Comparison of ENCODE assay signal across 9 mouse cellular contexts in genomic region chr2:70620225-70620624, GRCm38 (mm10). TPM values are rescaled to one million over a fixed set of nuclear protein-coding genes. Genes with fewer than 3 reads are reported as not detected.
A peak's percentile ranks its signal among the peaks of the same experiment; 100 is the strongest.
DNase-seq lines count a peak whose midpoint lies in the region; ATAC-seq and TF ChIP-seq lines count a peak whose summit lies in the region.
"Had no signal": no experiment of that assay in that cellular context is flagged by ENCODE, and none has a peak within 500 bp of the region (broad histone marks: within the 10 kb centered on the region; RNA-seq: fewer than 3 reads in every experiment).

No protein-coding gene starts in this region.

- no peaks in the 10 kb centered on the region for H3K36me3 ChIP-seq in forebrain, embryonic 10.5 days (replicated peaks)
- H3K36me3 ChIP-seq in forebrain, embryonic 12.5 days (replicated peaks): no peaks in the 10 kb centered on the region
- H3K36me3 ChIP-seq: limb, embryonic 13.5 days had no signal

- DNase-seq in forebrain, embryonic 10.5 days (ENCODE audit: extremely low spot score, low spot score): peak; percentile 65
- DNase-seq in A20 (ENCODE audit: low read depth, low spot score): peak; percentile 82
- peak; percentile 22 to 38 for DNase-seq in frontal cortex, postnatal 25 days (ENCODE audit: low spot score in 2 of 2)
- peak; percentile 71 for DNase-seq in left cerebral cortex, postnatal 4 days
- peak; percentile 53 to 56 for DNase-seq in right cerebral cortex, adult 2 months (ENCODE audit: low spot score in 2 of 2)

- no peaks in the 10 kb centered on the region for H3K27me3 ChIP-seq in forebrain, embryonic 10.5 days (ENCODE audit: poor library complexity, severe bottlenecking)
- H3K27me3 ChIP-seq in forebrain, embryonic 12.5 days: no peaks in the 10 kb centered on the region

- no peak overlapping the region for H3K4me2 ChIP-seq in forebrain, embryonic 12.5 days
- H3K4me2 ChIP-seq: limb, embryonic 13.5 days had no signal

- H3K27ac ChIP-seq in forebrain, embryonic 10.5 days: no peak overlapping the region
- no peak overlapping the region for H3K27ac ChIP-seq in forebrain, embryonic 12.5 days
- no peak overlapping the region for H3K27ac ChIP-seq in bone marrow, adult 2 months (ENCODE audit: control insufficient read depth, insufficient read depth, low read depth, low read length, poor library complexity)

- H3K9me3 ChIP-seq in forebrain, embryonic 10.5 days: no peaks in the 10 kb centered on the region
- no peaks in the 10 kb centered on the region for H3K9me3 ChIP-seq in forebrain, embryonic 12.5 days
- H3K9me3 ChIP-seq: limb, embryonic 13.5 days had no signal

- no peak overlapping the region for H3K9ac ChIP-seq in forebrain, embryonic 12.5 days
- H3K9ac ChIP-seq: limb, embryonic 13.5 days had no signal

- peak; percentile 65 for TF ChIP-seq CTCF in bone marrow, adult 2 months (IDR thresholded peaks at IDR 0.05; ENCODE audit: control insufficient read depth, insufficient read depth, low read length)

- intact Hi-C loops in left cerebral cortex, postnatal 4 days (cut with DNase I): no loop called here

- no peak for TF ChIP-seq POLR2A in bone marrow, adult 2 months (IDR thresholded peaks at IDR 0.05; ENCODE audit: borderline replicate concordance, control insufficient read depth, low read depth, low read length)

- no peak for ATAC-seq in forebrain, embryonic 12.5 days (ENCODE audit: low FRiP score)
- no peak for ATAC-seq in erythroid progenitor cell, adult 5-6 weeks (replicated peaks; ENCODE audit: low FRiP score, poor library complexity, severe bottlenecking)

- WGBS in forebrain, embryonic 10.5 days: 14% methylated on average over 6 of the region's 6 CpGs
- WGBS in forebrain, embryonic 12.5 days: 8% methylated on average over 6 of the region's 6 CpGs
- WGBS in bone marrow, adult 2 months: 30% methylated on average over 6 of the region's 6 CpGs

- peaks cover 6% of the 10 kb centered on the region for H3K4me1 ChIP-seq in forebrain, embryonic 10.5 days
- H3K4me1 ChIP-seq in forebrain, embryonic 12.5 days: no peaks in the 10 kb centered on the region
- peaks cover 3% of the 10 kb centered on the region; the same call in 1 of the 2 replicates for H3K4me1 ChIP-seq in bone marrow, adult 2 months (ENCODE audit: control insufficient read depth, insufficient read depth, low read length)

- no peak overlapping the region for H3K4me3 ChIP-seq in forebrain, embryonic 10.5 days
- no peak overlapping the region for H3K4me3 ChIP-seq in forebrain, embryonic 12.5 days (replicated peaks)
- no peak overlapping the region for H3K4me3 ChIP-seq in bone marrow, adult 2 months (replicated peaks; ENCODE audit: control insufficient read depth, low read depth, low read length)
- H3K4me3 ChIP-seq: limb, embryonic 13.5 days had no signal

RNA-seq across cellular contexts. Expression of gene Gorasp2, which starts 41.2 kb away (rescaled TPM):
- polyA plus RNA-seq in forebrain, embryonic 10.5 days (2016; fragmentation: Nextera tagmentation; extraction: Ambion mirVana): 152 and 156 TPM in 2 replicates
- polyA plus RNA-seq in forebrain, embryonic 12.5 days (2016; fragmentation: Nextera tagmentation; extraction: Ambion mirVana): 127 and 136 TPM in 2 replicates
- 30.1 and 42.1 TPM in 2 replicates for polyA plus RNA-seq in bone marrow, adult 2 months (2011; ENCODE audit: insufficient read depth, insufficient read length, low replicate concordance, missing spikeins)
- total RNA-seq in left cerebral cortex, postnatal 4 days (2021): 10 to 100 TPM; 97.4 to 98.8 TPM
- 31.4 and 35.3 TPM in 2 replicates for total RNA-seq in erythroid progenitor cell, adult 5-6 weeks (2015; ENCODE audit: low replicate concordance)
- total RNA-seq in erythroid progenitor cell, adult 5-6 weeks (2017; ENCODE audit: low replicate concordance): 7.7 and 9.6 TPM in 2 replicates

RNA-seq across cellular contexts. Expression of gene Gm26558, which starts 41.7 kb away (rescaled TPM):
- 3.1 and 3.2 TPM in 2 replicates for polyA plus RNA-seq in forebrain, embryonic 10.5 days (2016; fragmentation: Nextera tagmentation; extraction: Ambion mirVana)
- polyA plus RNA-seq in forebrain, embryonic 12.5 days (2016; fragmentation: Nextera tagmentation; extraction: Ambion mirVana): 3.9 and 4.4 TPM in 2 replicates
- polyA plus RNA-seq in bone marrow, adult 2 months (2011; ENCODE audit: insufficient read depth, insufficient read length, low replicate concordance, missing spikeins): not detected in 2 replicates
- 1 to 10 TPM; 1.4 to 1.7 TPM for total RNA-seq in left cerebral cortex, postnatal 4 days (2021)
- total RNA-seq in erythroid progenitor cell, adult 5-6 weeks (2015; ENCODE audit: low replicate concordance): not detected in 2 replicates
- not detected in 2 replicates for total RNA-seq in erythroid progenitor cell, adult 5-6 weeks (2017; ENCODE audit: low replicate concordance)

Comparison
In these comparisons a context has a peak if more than half of its experiments do, and no peak if none do; other contexts are left out.
1. DNase-seq: peak in every context shown above with its lines; median percentile 82 in A20; 71 in left cerebral cortex, postnatal 4 days; 65 in forebrain, embryonic 10.5 days; 54 in right cerebral cortex, adult 2 months; 30 in frontal cortex, postnatal 25 days.